Mouse (Mus musculus): ENCODE measurements around the gene Herc4. TPM values are rescaled to one million over a fixed set of nuclear protein-coding genes. Genes with fewer than 3 reads are reported as not detected.

Gene Herc4
- total RNA-seq (2021) (100 to 1,000 TPM in 1 of 2 experiments, 10 to 100 TPM in 1; 76.9 to 195 TPM), polyA plus RNA-seq (2012; rRNA removed) (10.7 and 14.0 TPM in 2 replicates)
- long read RNA-seq, transcript Herc4-201 (25 exons, 3,898 nt) = major isoform, 26 of 40 reads
- long read RNA-seq, partial matches to known transcripts = 5 of 40 reads
- long read RNA-seq, other reads (novel, unspliced or antisense) = 8 of 40 reads

- peak; percentile 98 for DNase-seq
These were observed at the start of gene Herc4 for GRCm38 (mm10) chr10:63243493-63244054. Gene Herc4 (plus strand): TSS chr10:63243810.

- DNase-seq = no peak
These were observed 44.6 kb upstream of the Herc4 start for GRCm38 (mm10) chr10:63199008-63199407.

- no peak for DNase-seq
These were observed 42.1 kb upstream of the Herc4 start for GRCm38 (mm10) chr10:63201534-63201933.

GRCm38 (mm10) chr10:63203002-63203401, 40.6 kb upstream of the Herc4 start:
- no peak for DNase-seq

GRCm38 (mm10) chr10:63203728-63204127, 39.9 kb upstream of the Herc4 start, which contains the start of gene Mypn:
Gene Mypn (minus strand): TSS chr10:63203952.
- DNase-seq = no peak

GRCm38 (mm10) chr10:63208871-63209270, 34.7 kb upstream of the Herc4 start:
- no peak for DNase-seq

GRCm38 (mm10) chr10:63221081-63221783, 22.4 kb upstream of the Herc4 start:
- peak; percentile 74 for DNase-seq

GRCm38 (mm10) chr10:63224341-63224740, 19.3 kb upstream of the Herc4 start:
- DNase-seq = peak; percentile 87

- DNase-seq = no peak
These were observed 13.3 kb upstream of the Herc4 start for GRCm38 (mm10) chr10:63230266-63230665.

- no peak for DNase-seq
These were observed 12.8 kb upstream of the Herc4 start for GRCm38 (mm10) chr10:63230854-63231253.

GRCm38 (mm10) chr10:63231630-63232029, 12.0 kb upstream of the Herc4 start:
- no peak for DNase-seq

GRCm38 (mm10) chr10:63234133-63234532, 9.5 kb upstream of the Herc4 start:
- no peak for DNase-seq

GRCm38 (mm10) chr10:63235889-63236288, 7.7 kb upstream of the Herc4 start:
- DNase-seq = no peak

GRCm38 (mm10) chr10:63236663-63237062, 6.9 kb upstream of the Herc4 start:
- peak; percentile 60 for DNase-seq

- no peak for DNase-seq
These were observed 6.4 kb upstream of the Herc4 start for GRCm38 (mm10) chr10:63237206-63237605.

GRCm38 (mm10) chr10:63238090-63238489, 5.5 kb upstream of the Herc4 start:
- DNase-seq = peak; percentile 80

GRCm38 (mm10) chr10:63239848-63240247, 3.8 kb upstream of the Herc4 start:
- no peak for DNase-seq

GRCm38 (mm10) chr10:63240868-63241271, 2.7 kb upstream of the Herc4 start:
- DNase-seq = no peak

GRCm38 (mm10) chr10:63242798-63243435, 693 bp upstream of the Herc4 start:
- DNase-seq = no peak

- no peak for DNase-seq
These were observed 553 bp downstream of the Herc4 start for GRCm38 (mm10) chr10:63244055-63244671.

- DNase-seq = peak; percentile 41
These were observed 1.1 kb downstream of the Herc4 start for GRCm38 (mm10) chr10:63244746-63245145.

GRCm38 (mm10) chr10:63245846-63246245, 2.2 kb downstream of the Herc4 start:
- no peak for DNase-seq

Measured in adrenal gland, adult 2 months (tissue).